Mouse (Mus musculus): Measurements from ENCODE around the gene Ube4b. TPM values are rescaled to one million over a fixed set of nuclear protein-coding genes. Genes with fewer than 3 reads are reported as not detected.

The Ube4b gene
- total and polyA plus RNA-seq, 3 experiments: 28.4 to 104 (median 71.0) TPM

DNA sequence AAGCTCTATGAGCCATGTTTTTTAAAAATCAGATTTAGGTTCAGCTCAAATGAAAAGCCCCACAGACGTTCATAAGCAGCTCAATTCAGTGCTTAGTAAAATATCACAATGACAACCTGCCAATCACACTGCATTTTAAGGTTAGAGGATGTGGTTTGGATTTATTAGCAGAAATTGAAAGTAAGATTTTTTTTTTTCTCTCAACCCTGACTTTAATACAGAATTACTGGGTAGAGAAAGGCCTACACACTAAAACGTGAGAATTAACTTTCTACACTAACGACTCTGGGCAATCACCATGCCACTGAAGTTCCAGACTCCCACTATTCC is 118.1 kb downstream of the Ube4b start:
- DNase-seq (ENCODE audit: low read depth, low spot score): no peak
- peak overlapping the region; percentile 70 for H3K9ac ChIP-seq (ENCODE audit: control insufficient read depth, low read depth, low read length, poor library complexity, severe bottlenecking)
- no peak overlapping the region for H3K27ac ChIP-seq (ENCODE audit: control insufficient read depth, low read depth, low read length)
- H3K27me3 ChIP-seq (ENCODE audit: control insufficient read depth in 1 of 2, insufficient read depth in 2 of 2, low read length in 2 of 2): no peaks in the 10 kb centered on the region
- peaks cover 4% of the 10 kb centered on the region; the same call in 1 of the 2 replicates for H3K79me2 ChIP-seq (ENCODE audit: control insufficient read depth, insufficient read depth, low read length, poor library complexity)
- H3K4me3 ChIP-seq (ENCODE audit: control insufficient read depth in 1 of 2, insufficient read depth in 1 of 2, low read depth in 2 of 2, low read length in 2 of 2): peak overlapping the region; percentile 72 to 75
- H3K36me3 ChIP-seq (ENCODE audit: control insufficient read depth in 1 of 2, insufficient read depth in 2 of 2, low read length in 2 of 2): peaks cover 0 to 3% of the 10 kb centered on the region in 2 experiments; a peak in 1 of 4 replicates
- TF ChIP-seq MAX (IDR thresholded peaks at IDR 0.05; ENCODE audit: low read length) (0 out of 2 replicates have a peak, but pooled peaks have one; percentile 5), BHLHE40 (IDR thresholded peaks at IDR 0.05; ENCODE audit: borderline replicate concordance, low read depth, low read length) (no peak)
- H3K9me3 ChIP-seq (replicated peaks; ENCODE audit: insufficient read depth, low read length): no peaks in the 10 kb centered on the region
- H3K4me1 ChIP-seq (ENCODE audit: control insufficient read depth in 1 of 2, insufficient read depth in 2 of 2, low read length in 2 of 2): peaks cover 4 to 13% of the 10 kb centered on the region in 2 experiments

DNA sequence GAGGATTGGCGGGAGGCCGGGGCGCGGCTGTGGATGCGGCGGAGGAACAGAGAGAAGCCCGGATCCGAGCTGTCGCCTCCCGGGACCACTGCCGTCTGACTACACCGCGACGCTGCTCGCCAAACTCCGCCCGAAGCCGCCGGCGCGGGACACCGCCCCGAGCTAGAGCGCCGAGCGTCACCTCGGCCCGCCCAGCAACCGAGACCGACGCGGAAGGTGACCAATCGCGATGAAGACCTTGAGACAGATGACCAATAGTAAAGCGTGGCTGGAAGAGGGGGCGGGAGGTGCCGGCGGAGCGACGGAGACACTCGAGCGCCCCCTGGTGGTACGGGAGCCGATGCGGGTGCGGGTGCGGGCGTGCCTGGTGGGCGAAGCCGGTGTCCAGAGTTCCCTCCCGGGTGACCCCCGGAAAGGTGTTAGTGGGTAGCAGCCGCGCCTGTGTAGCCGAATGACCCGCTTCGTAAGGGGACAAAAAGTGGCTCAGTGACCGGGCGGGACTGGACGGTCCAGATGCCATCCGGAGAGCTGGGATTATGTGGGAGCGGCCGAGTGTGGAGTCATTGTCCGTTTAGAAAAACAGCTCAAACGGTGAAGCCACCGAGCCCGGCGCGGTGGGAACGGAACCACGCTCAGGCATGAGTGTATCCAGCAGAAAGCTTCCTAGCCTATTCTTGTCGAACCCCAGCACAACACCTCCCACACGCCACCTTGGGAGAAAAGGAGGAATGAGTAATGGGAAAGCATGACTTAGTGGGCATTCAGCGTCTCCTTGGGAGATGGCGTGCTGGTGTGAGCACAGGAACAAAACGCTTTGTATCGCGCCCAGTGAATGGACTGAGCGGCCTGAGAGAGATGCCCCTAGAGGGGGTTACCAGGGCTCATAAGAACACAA is 118.7 kb downstream of the Ube4b start, which contains the start of gene Kif1b:
Gene Kif1b, minus strand, starts transcription at position 98 of the 895 bp plus-strand sequence.
- no peak within 1 kb of the TSS for H3K27ac ChIP-seq (ENCODE audit: control insufficient read depth, low read depth, low read length)
- TF ChIP-seq RCOR1 (IDR thresholded peaks at IDR 0.05; ENCODE audit: low read depth, low read length): no peak
- TF ChIP-seq ETS1 (IDR thresholded peaks at IDR 0.05; ENCODE audit: low read depth, low read length): no peak
- TF ChIP-seq ZNF384 (IDR thresholded peaks at IDR 0.05; ENCODE audit: low read depth, low read length): no peak
- TF ChIP-seq GABPA (IDR thresholded peaks at IDR 0.05; ENCODE audit: low read depth, low read length): no peak
- no peak for TF ChIP-seq ZKSCAN1 (IDR thresholded peaks at IDR 0.05; ENCODE audit: low read depth, low read length)
- peak; percentile 83; the same call in 1 of the 2 replicates for TF ChIP-seq ZMIZ1 (IDR thresholded peaks at IDR 0.05; ENCODE audit: low read depth, low read length)
- TF ChIP-seq CTCF (IDR thresholded peaks at IDR 0.05 in 2 of 3, conservative IDR thresholded peaks at IDR 0.05 in 1 of 3; ENCODE audit: control insufficient read depth in 1 of 3, insufficient read depth in 1 of 3, low read depth in 2 of 3, low read length in 3 of 3, poor library complexity in 1 of 3, severe bottlenecking in 1 of 3): peak; percentile 72 to 98 (median 84)
- TF ChIP-seq USF2 (IDR thresholded peaks at IDR 0.05; ENCODE audit: borderline replicate concordance in 1 of 2, insufficient read depth in 1 of 2, low read depth in 1 of 2, low read length in 2 of 2): no peak
- peak; percentile 78; the same call in 1 of the 2 replicates for TF ChIP-seq SIN3A (IDR thresholded peaks at IDR 0.05; ENCODE audit: low read length)
- peak; percentile 51; the same call in 1 of the 2 replicates for TF ChIP-seq MAZ (IDR thresholded peaks at IDR 0.05; ENCODE audit: low read depth, low read length)
- peak; percentile 74 for TF ChIP-seq NELFE (IDR thresholded peaks at IDR 0.05; ENCODE audit: low read depth, low read length)
- 0 out of 2 replicates have a peak, but pooled peaks have one; percentile 69 for TF ChIP-seq HCFC1 (IDR thresholded peaks at IDR 0.05; ENCODE audit: low read depth, low read length)
- TF ChIP-seq E2F4 (IDR thresholded peaks at IDR 0.05; ENCODE audit: borderline replicate concordance, low read depth, low read length): no peak
- TF ChIP-seq POLR2AphosphoS5 (IDR thresholded peaks at IDR 0.05; ENCODE audit: borderline replicate concordance, low read depth, low read length): no peak
- no peak for TF ChIP-seq MEF2A (IDR thresholded peaks at IDR 0.05; ENCODE audit: extremely low read depth, insufficient replicate concordance, low read depth, low read length, poor library complexity, severe bottlenecking)
- TF ChIP-seq MAFK (IDR thresholded peaks at IDR 0.05; ENCODE audit: borderline replicate concordance, low read depth, low read length): no peak
- TF ChIP-seq CHD1 (IDR thresholded peaks at IDR 0.05; ENCODE audit: low read depth, low read length): no peak
- 0 out of 2 replicates have a peak, but pooled peaks have one; percentile 47 for TF ChIP-seq TCF12 (IDR thresholded peaks at IDR 0.05; ENCODE audit: low read depth, low read length)
- TF ChIP-seq MAX (IDR thresholded peaks at IDR 0.05; ENCODE audit: low read length): peak; percentile 11; the same call in 1 of the 2 replicates
- TF ChIP-seq GATA1 (IDR thresholded peaks at IDR 0.05; ENCODE audit: low read depth, low read length): no peak
- no peak for TF ChIP-seq MYC (IDR thresholded peaks at IDR 0.05; ENCODE audit: low read depth, low read length)
- TF ChIP-seq BHLHE40 (IDR thresholded peaks at IDR 0.05; ENCODE audit: borderline replicate concordance, low read depth, low read length): no peak
- peak; percentile 25; the same call in 1 of the 2 replicates for TF ChIP-seq MXI1 (IDR thresholded peaks at IDR 0.05; ENCODE audit: low read depth, low read length)
- TF ChIP-seq JUND (IDR thresholded peaks at IDR 0.05; ENCODE audit: low read depth, low read length): no peak
- TF ChIP-seq TBP (IDR thresholded peaks at IDR 0.05; ENCODE audit: low read depth, low read length): peak; percentile 39; the same call in 1 of the 2 replicates
- peak; percentile 79 for TF ChIP-seq CHD2 (IDR thresholded peaks at IDR 0.05; ENCODE audit: low read length)
- TF ChIP-seq KAT2A (conservative IDR thresholded peaks at IDR 0.05; ENCODE audit: low read depth, low read length): no peak; the same call in 1 of the 2 replicates
- TF ChIP-seq ELF1 (IDR thresholded peaks at IDR 0.05; ENCODE audit: low read depth, low read length): no peak

More for the DNA sequence above, 118.7 kb downstream of the Ube4b start, which contains the start of gene Kif1b:
- Histone ChIP-seq H3K4me1 (ENCODE audit: control insufficient read depth in 1 of 2, insufficient read depth in 2 of 2, low read length in 2 of 2) (peaks cover 4 to 13% of the 10 kb centered on the region in 2 experiments), H3K9ac (ENCODE audit: control insufficient read depth, low read depth, low read length, poor library complexity, severe bottlenecking) (peak within 1 kb of the TSS; percentile 82), H3K36me3 (ENCODE audit: control insufficient read depth in 1 of 2, insufficient read depth in 2 of 2, low read length in 2 of 2) (peaks cover 0 to 3% of the 10 kb centered on the region in 2 experiments; a peak in 1 of 4 replicates), H3K4me3 (ENCODE audit: control insufficient read depth in 1 of 2, insufficient read depth in 1 of 2, low read depth in 2 of 2, low read length in 2 of 2) (peak within 1 kb of the TSS; percentile 76 to 91), H3K27me3 (ENCODE audit: control insufficient read depth in 1 of 2, insufficient read depth in 2 of 2, low read length in 2 of 2) (no peaks in the 10 kb centered on the region), H3K79me2 (ENCODE audit: control insufficient read depth, insufficient read depth, low read length, poor library complexity) (peaks cover 5% of the 10 kb centered on the region), H3K9me3 (replicated peaks; ENCODE audit: insufficient read depth, low read length) (no peaks in the 10 kb centered on the region)
- DNase-seq (ENCODE audit: low read depth, low spot score): peak; percentile 95

Data from MEL (cell line).